In genomic region chr1:84172941-84173340, GRCm38 (mm10) we compare ENCODE assay signal across 20 mouse cellular contexts.
DNase-seq lines count a peak whose midpoint lies in the region; ATAC-seq and TF ChIP-seq lines count a peak whose summit lies in the region.
"Had no signal": no experiment of that assay in that cellular context is flagged by ENCODE, and none has a peak within 500 bp of the region (broad histone marks: within the 10 kb centered on the region; RNA-seq: fewer than 3 reads in every experiment).

No protein-coding gene starts in this region.

- H3K27ac ChIP-seq in forebrain, embryonic 14.5 days (ENCODE audit: low read depth, low read length) = no peak overlapping the region
- H3K27ac ChIP-seq in forebrain, embryonic 10.5 days = no peak overlapping the region
- H3K27ac ChIP-seq in midbrain, postnatal 0 days (ENCODE audit: low read depth, low read length) = 0 out of 2 replicates have a peak overlapping the region, but pooled peaks have one; percentile 6
- H3K27ac ChIP-seq in midbrain, embryonic 14.5 days (replicated peaks; ENCODE audit: low read depth, low read length) = no peak overlapping the region
- peak overlapping the region; percentile 49 for H3K27ac ChIP-seq in forebrain, embryonic 15.5 days (replicated peaks)
- H3K27ac ChIP-seq: embryonic facial prominence, embryonic 12.5 days; heart, embryonic 13.5 days had no signal

- DNase-seq in forebrain, embryonic 14.5 days (ENCODE audit: low spot score) = peak; percentile 30
- DNase-seq in forebrain, embryonic 10.5 days (ENCODE audit: extremely low spot score, low spot score) = no peak
- DNase-seq in midbrain, postnatal 0 days (ENCODE audit: low spot score) = no peak
- no peak for DNase-seq in midbrain, embryonic 14.5 days
- no peak for DNase-seq in thymus, postnatal 14 days
- DNase-seq: adrenal gland, postnatal 14 days; cerebellum, postnatal 14 days; embryo, embryonic 11 days; gastrocnemius, postnatal 14 days; heart, postnatal 36 days; kidney, adult 11 months had no signal

- no peak overlapping the region for H3K4me3 ChIP-seq in forebrain, embryonic 14.5 days (ENCODE audit: low read depth, low read length)
- H3K4me3 ChIP-seq in forebrain, embryonic 10.5 days = no peak overlapping the region
- H3K4me3 ChIP-seq in megakaryocyte, embryonic 14.5 days (replicated peaks) = peak overlapping the region; percentile 35
- no peak overlapping the region for H3K4me3 ChIP-seq in midbrain, postnatal 0 days (ENCODE audit: low read depth, low read length)
- no peak overlapping the region for H3K4me3 ChIP-seq in midbrain, embryonic 14.5 days (replicated peaks; ENCODE audit: low read depth, low read length)
- H3K4me3 ChIP-seq in forebrain, embryonic 15.5 days = no peak overlapping the region
- H3K4me3 ChIP-seq: embryonic facial prominence, embryonic 12.5 days; heart, embryonic 13.5 days had no signal

- H3K4me2 ChIP-seq in forebrain, embryonic 14.5 days (ENCODE audit: low read length) = no peak overlapping the region
- no peak overlapping the region for H3K4me2 ChIP-seq in midbrain, postnatal 0 days (ENCODE audit: low read depth, low read length, poor library complexity, severe bottlenecking)
- no peak overlapping the region for H3K4me2 ChIP-seq in midbrain, embryonic 14.5 days (ENCODE audit: low read length)
- no peak overlapping the region for H3K4me2 ChIP-seq in forebrain, embryonic 15.5 days (replicated peaks)
- H3K4me2 ChIP-seq: embryonic facial prominence, embryonic 12.5 days; heart, embryonic 13.5 days had no signal

- H3K9ac ChIP-seq in forebrain, embryonic 14.5 days (ENCODE audit: low read length) = no peak overlapping the region
- no peak overlapping the region for H3K9ac ChIP-seq in midbrain, postnatal 0 days (replicated peaks; ENCODE audit: low read length, poor library complexity, severe bottlenecking)
- H3K9ac ChIP-seq in midbrain, embryonic 14.5 days (replicated peaks; ENCODE audit: low read length) = no peak overlapping the region
- H3K9ac ChIP-seq in forebrain, embryonic 15.5 days (replicated peaks) = no peak overlapping the region
- H3K9ac ChIP-seq: embryonic facial prominence, embryonic 12.5 days; heart, embryonic 13.5 days had no signal

- no peaks in the 10 kb centered on the region for H3K9me3 ChIP-seq in forebrain, embryonic 14.5 days (replicated peaks; ENCODE audit: control insufficient read depth, low read length)
- H3K9me3 ChIP-seq in forebrain, embryonic 10.5 days = no peaks in the 10 kb centered on the region
- H3K9me3 ChIP-seq in megakaryocyte, embryonic 14.5 days = peaks cover 28% of the 10 kb centered on the region
- H3K9me3 ChIP-seq in midbrain, postnatal 0 days (ENCODE audit: low read length) = no peaks in the 10 kb centered on the region
- H3K9me3 ChIP-seq in midbrain, embryonic 14.5 days (ENCODE audit: control insufficient read depth, low read length) = no peaks in the 10 kb centered on the region
- no peaks in the 10 kb centered on the region for H3K9me3 ChIP-seq in forebrain, embryonic 15.5 days
- H3K9me3 ChIP-seq: embryonic facial prominence, embryonic 12.5 days had no signal

- H3K4me1 ChIP-seq in forebrain, embryonic 14.5 days (ENCODE audit: control insufficient read depth, insufficient read depth, low read length) = no peaks in the 10 kb centered on the region
- peaks cover 9% of the 10 kb centered on the region for H3K4me1 ChIP-seq in forebrain, embryonic 10.5 days
- H3K4me1 ChIP-seq in megakaryocyte, embryonic 14.5 days = no peaks in the 10 kb centered on the region
- H3K4me1 ChIP-seq in midbrain, postnatal 0 days (ENCODE audit: insufficient read depth, low read length) = peaks cover 7% of the 10 kb centered on the region; the same call in 1 of the 2 replicates
- H3K4me1 ChIP-seq in midbrain, embryonic 14.5 days (ENCODE audit: control insufficient read depth, insufficient read depth, low read length) = peaks cover 16% of the 10 kb centered on the region; the same call in 1 of the 2 replicates
- H3K4me1 ChIP-seq in forebrain, embryonic 15.5 days = peaks cover 18% of the 10 kb centered on the region
- H3K4me1 ChIP-seq: heart, embryonic 13.5 days had no signal

- no peaks in the 10 kb centered on the region for H3K36me3 ChIP-seq in forebrain, embryonic 14.5 days (ENCODE audit: control insufficient read depth, insufficient read depth, low read length)
- no peaks in the 10 kb centered on the region for H3K36me3 ChIP-seq in forebrain, embryonic 10.5 days (replicated peaks)
- no peaks in the 10 kb centered on the region for H3K36me3 ChIP-seq in megakaryocyte, embryonic 14.5 days (replicated peaks; ENCODE audit: low read length)
- H3K36me3 ChIP-seq in midbrain, postnatal 0 days (ENCODE audit: insufficient read depth, low read length) = no peaks in the 10 kb centered on the region
- H3K36me3 ChIP-seq in midbrain, embryonic 14.5 days (ENCODE audit: control insufficient read depth, insufficient read depth, low read length) = no peaks in the 10 kb centered on the region
- H3K36me3 ChIP-seq in forebrain, embryonic 15.5 days = no peaks in the 10 kb centered on the region
- H3K36me3 ChIP-seq: embryonic facial prominence, embryonic 12.5 days; heart, embryonic 13.5 days had no signal

- no peak for TF ChIP-seq CTCF in midbrain, postnatal 0 days (IDR thresholded peaks at IDR 0.05)

- WGBS in forebrain, embryonic 14.5 days = 43% methylated on average over 6 of the region's 6 CpGs
- 81% methylated on average over 6 of the region's 6 CpGs for WGBS in forebrain, embryonic 10.5 days
- WGBS in midbrain, postnatal 0 days = 26% methylated on average over 6 of the region's 6 CpGs
- WGBS in midbrain, embryonic 14.5 days = 35% methylated on average over 6 of the region's 6 CpGs
- 37% methylated on average over 6 of the region's 6 CpGs for WGBS in forebrain, embryonic 15.5 days

- 0 out of 2 replicates have a peak, but pooled peaks have one; percentile 24 for ATAC-seq in forebrain, embryonic 14.5 days
- no peak for ATAC-seq in megakaryocyte, adult 5-6 weeks (ENCODE audit: poor library complexity, severe bottlenecking)
- ATAC-seq in midbrain, postnatal 0 days (ENCODE audit: low FRiP score) = no peak
- ATAC-seq in midbrain, embryonic 14.5 days (ENCODE audit: low FRiP score, low TSS enrichment) = no peak
- ATAC-seq in forebrain, embryonic 15.5 days (replicated peaks) = no peak
- ATAC-seq: activated CD4-positive, CD25-positive, alpha-beta regulatory T cell, adult 4 months; hindbrain, embryonic 16.5 days; Patski had no signal

- no peaks in the 10 kb centered on the region for H3K27me3 ChIP-seq in forebrain, embryonic 14.5 days (replicated peaks; ENCODE audit: control insufficient read depth, insufficient read depth, low read length)
- no peaks in the 10 kb centered on the region for H3K27me3 ChIP-seq in forebrain, embryonic 10.5 days (ENCODE audit: poor library complexity, severe bottlenecking)
- no peaks in the 10 kb centered on the region for H3K27me3 ChIP-seq in megakaryocyte, embryonic 14.5 days (replicated peaks)
- H3K27me3 ChIP-seq in midbrain, postnatal 0 days (ENCODE audit: insufficient read depth, low read length) = no peaks in the 10 kb centered on the region
- no peaks in the 10 kb centered on the region for H3K27me3 ChIP-seq in midbrain, embryonic 14.5 days (ENCODE audit: control insufficient read depth, insufficient read depth, low read length)
- H3K27me3 ChIP-seq in forebrain, embryonic 15.5 days = no peaks in the 10 kb centered on the region
- H3K27me3 ChIP-seq: CH12.LX; embryonic facial prominence, embryonic 12.5 days; heart, embryonic 13.5 days; Patski had no signal

Comparison
In these comparisons a context has a peak if more than half of its experiments do, and no peak if none do; other contexts are left out.
1. H3K27ac ChIP-seq: peak in midbrain, postnatal 0 days (single experiment) and forebrain, embryonic 15.5 days (single experiment); none in forebrain, embryonic 14.5 days (single experiment), forebrain, embryonic 10.5 days (single experiment) and midbrain, embryonic 14.5 days (single experiment).